Mouse (Mus musculus) T-helper 2 cell (primary cell): Measurements from ENCODE around the gene Pdzd2.

Experiments used
- in situ Hi-C: fragments of 300-600 bp; cut with MboI, MseI; formaldehyde crosslinking; loops from one replicate; pipeline ENCODE4 v1.15.1; 2025; ENCODE audit warnings: high pct_unique_total_duplicates

Pdzd2 gene

GRCm38 (mm10) chr15:12734221-12734620 is 5.5 kb downstream of the Pdzd2 start:
- in situ Hi-C loops = no loop called here

GRCm38 (mm10) chr15:12732613-12733012 is 7.1 kb downstream of the Pdzd2 start:
- in situ Hi-C loops = no loop called here

- in situ Hi-C loops = no loop called here
Measured at GRCm38 (mm10) chr15:12728381-12728780, 11.3 kb downstream of the Pdzd2 start.

GRCm38 (mm10) chr15:12725256-12725655 is 14.5 kb downstream of the Pdzd2 start:
- in situ Hi-C loops = no loop called here

GRCm38 (mm10) chr15:12721684-12722500 is 17.8 kb downstream of the Pdzd2 start:
- in situ Hi-C loops = no loop called here

GRCm38 (mm10) chr15:12718819-12719218 is 20.9 kb downstream of the Pdzd2 start:
- in situ Hi-C loops = no loop called here

GRCm38 (mm10) chr15:12717410-12717809 is 22.3 kb downstream of the Pdzd2 start:
- in situ Hi-C loops = no loop called here

- in situ Hi-C loops = no loop called here
Measured at GRCm38 (mm10) chr15:12716881-12717280, 22.8 kb downstream of the Pdzd2 start.

- in situ Hi-C loops = no loop called here
Measured at GRCm38 (mm10) chr15:12714322-12714721, 25.4 kb downstream of the Pdzd2 start.

- in situ Hi-C loops = no loop called here
Measured at GRCm38 (mm10) chr15:12713216-12713615, 26.5 kb downstream of the Pdzd2 start.

GRCm38 (mm10) chr15:12710036-12710435 is 29.7 kb downstream of the Pdzd2 start:
- in situ Hi-C loops = no loop called here

GRCm38 (mm10) chr15:12708297-12708696 is 31.4 kb downstream of the Pdzd2 start:
- in situ Hi-C loops = no loop called here

- in situ Hi-C loops = no loop called here
Measured at GRCm38 (mm10) chr15:12706902-12707301, 32.8 kb downstream of the Pdzd2 start.

GRCm38 (mm10) chr15:12700367-12700766 is 39.4 kb downstream of the Pdzd2 start:
- in situ Hi-C loops = no loop called here

GRCm38 (mm10) chr15:12697741-12698140 is 42.0 kb downstream of the Pdzd2 start:
- in situ Hi-C loops = loop anchor here (10.0 kb wide), 1 partner anchor 1397 kb away; no protein-coding TSS in a partner anchor

- in situ Hi-C loops = loop anchor here (10.0 kb wide), 1 partner anchor 1398 kb away; no protein-coding TSS in a partner anchor
Measured at GRCm38 (mm10) chr15:12696889-12697288, 42.8 kb downstream of the Pdzd2 start.

- in situ Hi-C loops = loop anchor here (10.0 kb wide), 1 partner anchor 1405 kb away; no protein-coding TSS in a partner anchor
Measured at GRCm38 (mm10) chr15:12689716-12690381, 49.9 kb downstream of the Pdzd2 start.

GRCm38 (mm10) chr15:12682549-12682948 is 57.2 kb downstream of the Pdzd2 start:
- in situ Hi-C loops = no loop called here

- in situ Hi-C loops = no loop called here
Measured at GRCm38 (mm10) chr15:12681891-12682290, 57.8 kb downstream of the Pdzd2 start.

- in situ Hi-C loops = no loop called here
Measured at GRCm38 (mm10) chr15:12680750-12681149, 59.0 kb downstream of the Pdzd2 start.

- in situ Hi-C loops = no loop called here
Measured at GRCm38 (mm10) chr15:12679996-12680395, 59.7 kb downstream of the Pdzd2 start.

- in situ Hi-C loops = no loop called here
Measured at GRCm38 (mm10) chr15:12678540-12679112, 61.1 kb downstream of the Pdzd2 start.
